Mouse (Mus musculus) megakaryocyte, embryonic 14.5 days (primary cell): ENCODE results near the gene Gm17720.

Experiments
- FLI1 ChIP-seq: IDR thresholded peaks from 2 replicates; pipeline ENCODE4 v1.6.1; 2012; ENCODE audit warnings: low read length, inconsistent platforms, mixed read lengths
- GATA1 ChIP-seq: IDR thresholded peaks from 3 replicates; pipeline ENCODE4 v1.6.1; 2012; ENCODE audit warnings: mixed read lengths, low read length, inconsistent platforms, borderline replicate concordance

DNA sequence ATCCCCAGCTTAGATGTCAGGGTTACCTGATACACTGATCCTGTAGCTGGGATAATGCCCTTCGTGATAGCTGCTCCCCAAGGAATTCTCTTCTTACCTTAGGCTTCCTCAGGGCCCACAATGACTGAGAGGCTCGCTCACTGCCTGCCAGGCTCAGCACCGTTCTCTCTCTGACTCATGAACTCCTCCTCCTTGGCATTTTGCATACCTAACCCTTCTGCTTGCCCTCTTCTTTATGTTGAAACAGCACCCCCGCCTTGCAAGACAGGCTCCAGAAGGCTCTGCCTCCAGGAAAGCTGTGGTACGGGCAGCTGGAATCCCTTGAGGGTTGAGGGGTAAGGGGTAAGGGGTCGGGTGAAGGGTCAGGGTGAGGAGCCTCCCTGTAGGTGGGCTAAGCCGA is 63.3 kb downstream of the Gm17720 start:
- TF ChIP-seq FLI1: no peak
- TF ChIP-seq GATA1: no peak
